Mouse (Mus musculus) lung, postnatal 0 days (tissue): ENCODE measurements at regions not wholly inside any gene's neighbourhood (a gene's known extent, or its start where the extent isn't known, plus 50 kb on each side); places are given as distances from the start of the nearest gene placed in this dataset.

ENCODE experiments used
- CTCF ChIP-seq: IDR thresholded peaks from 2 replicates; pipeline ENCODE4 v1.5.1; 2016; ENCODE audit warnings: antibody characterized with exemption, mild to moderate bottlenecking
- EP300 ChIP-seq: IDR thresholded peaks from 2 replicates; pipeline ENCODE4 v1.6.1; 2016; ENCODE audit warnings: antibody characterized with exemption, mild to moderate bottlenecking, control low read depth

GRCm38 (mm10) chr12:86582076-86582475 is 96.4 kb upstream of the Vash1 start:
- TF ChIP-seq EP300 (no peak), CTCF (no peak)
